Mouse (Mus musculus) gastrocnemius, adult 8-10 months (tissue): ENCODE data around the gene Lamb3. TPM values are rescaled to one million over a fixed set of nuclear protein-coding genes. Genes with fewer than 3 reads are reported as not detected.
A peak's percentile ranks its signal among the peaks of the same experiment; 100 is the strongest.

Experiments
- DNase-seq, 2 experiments: peaks; one replicate each; pipeline ENCODE4 v3.0.0; 2022; ENCODE audit warnings: low spot score in 2 of 2
- total RNA-seq, 4 experiments: library from RNA; stranded (reverse); gene quantifications; 2 replicates each; pipeline ENCODE4 v1.2.4; 2022

Gene Lamb3
- total RNA-seq, 4 experiments from 2014 or later = 2.1 to 5.0 (median 2.5) TPM

DNA sequence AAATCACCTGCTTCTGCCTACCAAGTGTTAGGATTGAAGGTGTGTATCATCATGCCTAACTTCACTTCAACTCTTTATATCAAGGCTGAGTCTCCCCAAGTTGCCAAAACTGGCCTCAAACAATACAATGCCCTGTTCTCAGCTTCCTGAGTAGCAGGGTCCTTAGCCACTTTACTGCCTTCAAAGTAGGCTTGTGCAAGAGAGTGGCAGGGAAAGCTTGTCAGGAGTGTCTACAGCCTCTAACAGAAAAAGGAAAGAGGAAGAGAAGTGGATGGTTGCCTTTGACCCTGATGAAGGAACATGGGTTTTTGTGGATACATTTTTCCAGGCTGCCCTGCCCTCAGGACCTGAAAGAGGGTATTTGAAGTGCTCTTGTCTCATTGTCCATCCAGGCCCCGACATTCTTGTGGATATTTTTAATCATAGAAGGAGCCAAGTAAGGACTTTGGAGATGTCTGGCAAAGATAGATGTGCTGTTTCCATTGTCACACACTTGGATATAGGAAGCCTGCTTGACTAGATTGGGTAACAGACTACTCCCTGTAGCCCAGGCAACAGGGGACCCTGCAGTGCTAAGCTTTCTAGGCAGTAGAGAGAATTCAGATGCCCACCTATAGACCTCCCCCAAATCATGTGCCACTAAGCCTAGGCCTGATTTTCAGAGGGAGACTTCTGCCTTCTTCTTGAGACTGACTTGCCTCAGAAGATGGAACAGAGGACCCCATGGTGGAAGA, 102.5 kb downstream of the Lamb3 start:
- no peak for DNase-seq

DNA sequence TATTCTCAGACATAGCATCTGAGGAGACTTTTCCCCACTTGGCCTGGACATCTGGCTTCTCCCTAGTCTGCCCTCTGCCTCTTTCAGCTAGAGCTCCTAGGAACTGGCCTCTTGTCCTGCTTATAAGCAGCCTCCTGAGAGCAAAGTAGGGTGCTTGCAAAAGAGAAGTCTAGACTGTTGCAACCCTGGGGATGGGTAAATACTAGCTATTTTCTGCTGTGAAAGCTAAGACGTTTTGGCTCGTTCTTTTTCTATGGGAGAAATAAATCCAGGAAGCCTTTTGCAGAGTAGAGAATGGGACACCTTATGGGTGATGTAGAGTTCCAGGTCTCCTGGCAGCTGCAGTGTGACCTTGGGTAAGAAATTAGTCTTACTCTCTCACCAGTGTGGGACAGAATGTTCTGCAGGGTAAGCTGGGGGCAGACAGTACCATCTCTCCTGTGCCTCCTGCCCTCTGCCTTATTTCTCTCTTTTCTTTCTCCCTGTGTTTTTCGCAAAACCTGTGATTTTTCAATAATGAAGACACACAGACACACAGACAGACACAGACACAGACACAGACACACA, 103.1 kb downstream of the Lamb3 start:
- DNase-seq = no peak

DNA sequence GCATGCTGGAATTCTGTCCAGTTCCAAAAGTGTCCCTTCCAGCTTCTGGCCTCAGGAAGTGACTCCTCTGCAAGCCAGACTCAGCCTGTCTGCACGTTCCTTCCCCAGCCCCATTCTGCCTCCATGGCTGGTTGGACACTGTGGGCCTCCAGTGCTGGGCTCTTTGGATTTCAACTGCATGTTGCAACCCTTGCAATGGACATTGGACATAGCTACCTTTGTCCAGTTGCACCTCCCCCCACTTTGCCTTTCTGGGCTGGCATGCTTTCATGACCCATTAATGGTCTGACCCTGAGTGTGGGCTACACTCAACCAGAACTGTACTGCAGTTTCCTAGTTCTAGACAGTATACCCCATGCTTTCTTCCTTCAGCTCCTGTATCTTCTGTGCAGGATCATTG, 104.1 kb downstream of the Lamb3 start:
- no peak for DNase-seq

DNA sequence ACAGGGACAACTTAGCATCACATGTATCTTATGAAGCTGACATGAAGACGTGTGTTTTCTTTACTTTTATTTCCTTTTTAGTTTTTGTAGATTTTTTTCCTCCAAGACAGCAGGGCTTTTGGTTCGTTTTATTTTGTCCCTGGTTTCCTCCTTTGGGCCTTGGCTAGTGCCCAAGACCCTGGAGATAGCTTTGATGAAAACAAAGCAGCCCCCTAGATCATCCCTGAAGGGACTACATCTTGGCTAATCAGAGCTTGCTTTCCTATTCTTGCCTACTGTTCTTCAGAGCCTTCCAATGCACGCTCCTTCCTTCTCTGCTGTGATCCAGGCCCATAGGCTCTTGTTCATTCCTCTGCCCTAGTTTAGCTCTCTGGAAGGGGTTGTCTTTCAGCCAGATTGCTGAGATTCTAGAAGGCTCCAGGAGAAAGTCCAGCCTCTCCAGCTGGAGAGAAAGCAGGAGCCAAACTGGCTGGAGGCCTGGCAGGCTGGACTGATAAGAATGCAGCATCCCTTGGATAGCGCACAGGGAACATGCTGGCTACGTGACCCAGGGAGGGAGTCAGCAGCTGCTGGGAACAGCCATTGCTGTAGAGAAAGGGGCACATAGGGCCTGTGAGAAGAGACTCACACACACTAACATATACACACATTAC, 108.3 kb downstream of the Lamb3 start:
- DNase-seq = peak; percentile 87 to 92

DNA sequence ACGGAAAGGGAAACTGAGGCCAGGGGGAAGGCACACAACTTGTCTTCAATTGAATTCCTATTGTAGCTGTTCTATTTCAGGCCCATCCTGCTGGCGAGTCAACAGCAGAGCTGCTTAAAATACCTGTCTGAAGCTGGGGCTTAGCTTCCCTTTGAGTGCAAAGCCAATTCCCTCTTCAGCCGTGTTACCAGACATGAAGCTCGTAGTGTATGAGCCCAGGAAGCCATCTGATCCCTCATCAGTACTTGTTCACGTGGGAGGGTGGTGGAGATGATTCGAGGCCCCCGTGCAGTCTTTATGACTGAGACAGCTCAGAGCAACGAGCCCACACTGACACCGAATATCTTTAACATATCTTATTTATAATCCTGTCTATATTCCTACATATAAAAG, 108.9 kb downstream of the Lamb3 start:
- peak; percentile 45 to 48 for DNase-seq

DNA sequence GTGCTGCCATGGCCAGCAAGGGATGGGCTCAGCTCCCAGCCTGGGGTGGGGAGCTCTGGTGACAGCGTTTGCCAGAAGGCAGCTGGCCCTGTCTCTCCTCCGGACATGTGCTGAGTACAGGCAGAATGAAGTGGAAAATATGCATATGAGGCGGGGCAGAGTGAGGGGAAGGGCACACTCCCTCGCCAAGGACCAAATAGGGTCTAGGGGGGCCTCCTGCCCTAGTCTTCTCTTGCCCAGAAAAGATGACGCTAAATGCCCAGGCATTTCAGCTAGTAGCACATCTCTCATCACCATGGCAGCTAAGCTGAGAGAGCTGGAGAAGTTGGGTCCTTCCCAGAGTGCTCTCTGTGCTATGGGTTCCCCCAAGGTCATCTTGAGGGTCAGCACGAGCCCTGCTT, 109.7 kb downstream of the Lamb3 start:
- DNase-seq = peak; percentile 76 to 88

DNA sequence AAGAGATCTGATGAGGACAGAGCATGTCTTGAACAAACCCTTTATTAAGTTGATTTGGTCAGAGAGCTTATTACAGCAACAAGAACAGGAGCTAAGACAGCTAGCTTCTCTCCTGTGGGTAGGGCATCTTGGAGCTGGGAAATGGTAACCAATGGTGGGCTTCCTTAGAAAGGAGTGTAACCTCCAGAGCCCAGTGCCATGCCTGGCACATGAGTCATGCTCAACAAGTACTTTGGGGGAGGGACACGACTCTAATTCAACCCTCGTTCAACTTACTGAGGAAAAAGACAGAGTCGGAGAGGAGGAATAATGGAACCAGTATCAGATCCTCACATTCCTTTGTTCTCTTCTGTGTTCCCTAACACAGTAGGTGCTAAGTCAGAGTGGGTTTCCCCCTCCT, 112.2 kb downstream of the Lamb3 start:
- no peak for DNase-seq

DNA sequence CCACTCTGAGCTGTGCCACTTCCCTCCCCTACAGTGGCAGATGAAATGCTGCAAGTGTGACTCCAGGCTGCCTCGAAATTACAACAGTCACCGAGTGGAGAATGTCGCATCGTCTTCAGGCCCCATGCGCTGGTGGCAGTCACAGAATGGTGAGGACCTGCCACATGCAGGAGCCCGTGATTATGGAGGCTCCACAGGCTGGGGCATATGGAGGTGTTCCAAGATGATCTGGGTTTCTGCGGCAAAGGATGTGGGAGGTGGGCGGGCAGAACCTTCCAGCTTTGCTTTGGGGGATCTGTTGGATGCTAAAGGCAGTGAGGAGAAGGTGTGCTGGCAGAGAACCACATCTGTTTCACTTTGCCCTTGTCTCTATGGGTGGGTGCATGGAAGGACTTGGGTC, 112.9 kb downstream of the Lamb3 start:
- DNase-seq = no peak

DNA sequence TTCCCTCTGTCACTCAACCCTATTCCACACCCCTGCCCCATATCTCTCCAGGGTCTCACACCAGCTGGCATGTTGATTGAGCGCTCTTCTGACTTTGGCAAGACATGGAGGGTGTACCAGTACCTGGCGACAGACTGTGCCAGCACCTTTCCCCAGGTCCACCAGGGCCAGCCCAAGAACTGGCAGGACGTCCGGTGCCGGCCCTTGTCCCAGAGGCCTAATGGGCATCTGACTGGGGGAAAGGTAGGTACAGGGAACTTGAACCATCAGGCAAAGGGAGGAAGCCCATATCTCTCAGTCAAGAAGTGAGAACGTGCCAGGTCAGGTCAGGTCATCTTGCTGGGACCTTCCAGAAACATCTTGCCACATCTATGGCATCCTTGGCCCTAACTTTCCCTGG, 116.2 kb downstream of the Lamb3 start:
- DNase-seq = no peak

DNA sequence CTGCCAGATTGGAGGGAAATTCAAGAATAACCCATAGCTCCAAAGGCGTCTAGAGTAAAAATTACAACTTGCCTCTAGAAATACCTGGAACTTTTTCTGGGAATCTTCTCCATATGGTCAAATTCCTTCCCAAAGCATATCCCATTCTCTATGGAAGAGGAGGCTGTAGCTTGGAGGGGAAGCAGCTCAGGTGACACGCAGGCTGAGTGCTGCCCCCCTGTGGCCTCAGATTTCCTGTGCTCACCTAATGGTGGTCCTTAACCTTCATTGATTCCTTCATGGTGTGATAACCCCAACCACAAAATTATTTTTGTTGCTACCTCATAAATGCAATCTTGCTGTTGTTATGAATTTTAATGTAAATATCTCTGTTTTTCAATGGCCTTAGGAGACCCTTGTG, 116.7 kb downstream of the Lamb3 start:
- no peak for DNase-seq

DNA sequence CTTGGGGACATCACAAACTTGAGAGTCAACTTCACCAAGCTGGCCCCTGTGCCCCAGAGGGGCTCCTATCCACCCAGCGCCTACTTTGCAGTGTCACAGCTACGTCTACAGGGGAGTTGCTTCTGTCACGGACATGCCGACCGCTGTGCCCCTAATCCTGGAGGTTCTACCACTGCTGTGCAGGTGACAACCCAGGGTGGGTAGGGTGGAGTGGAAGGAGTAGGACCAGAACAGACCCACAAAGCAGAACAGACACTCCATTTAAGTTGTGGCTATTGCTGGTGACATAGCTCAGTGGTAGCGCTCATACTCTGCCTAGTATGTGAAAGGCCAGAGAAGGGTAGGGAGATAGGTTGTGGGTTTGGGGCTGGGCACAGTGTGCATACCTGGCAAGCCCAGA, 118.4 kb downstream of the Lamb3 start:
- no peak for DNase-seq

DNA sequence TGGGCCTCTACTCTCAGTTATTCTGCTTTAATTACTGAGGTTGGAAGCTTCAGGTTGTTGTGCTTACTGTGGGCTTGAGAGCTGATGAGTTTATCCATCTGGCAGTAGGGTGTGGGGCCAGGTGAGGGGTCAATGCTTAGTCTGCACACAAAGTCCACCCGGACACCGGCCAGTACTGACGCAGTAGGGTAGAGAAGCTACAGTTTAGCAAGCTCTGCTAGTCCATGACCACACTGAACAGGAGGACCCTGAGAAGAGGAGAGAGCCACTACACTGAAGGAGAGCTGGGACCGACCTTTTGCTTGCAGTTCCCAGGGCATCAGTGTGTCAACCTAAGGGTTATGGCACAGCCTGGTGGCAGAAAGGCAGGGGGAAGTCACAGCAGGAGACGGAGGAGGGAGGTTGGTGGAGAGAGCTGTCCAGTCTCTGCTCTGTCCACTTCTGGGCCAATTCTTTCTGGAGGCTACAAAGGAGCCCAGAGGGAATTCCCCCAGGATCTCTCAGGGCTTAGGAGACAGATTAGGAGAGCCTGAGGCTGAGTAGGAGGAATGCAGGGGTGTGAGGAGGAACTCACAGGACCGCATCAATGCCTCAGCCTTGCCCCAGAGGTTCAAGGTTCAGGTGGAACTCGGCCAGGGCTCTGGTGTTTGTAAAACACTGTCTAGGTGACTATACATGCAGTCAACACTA, 119.1 kb downstream of the Lamb3 start:
- no peak for DNase-seq

DNA sequence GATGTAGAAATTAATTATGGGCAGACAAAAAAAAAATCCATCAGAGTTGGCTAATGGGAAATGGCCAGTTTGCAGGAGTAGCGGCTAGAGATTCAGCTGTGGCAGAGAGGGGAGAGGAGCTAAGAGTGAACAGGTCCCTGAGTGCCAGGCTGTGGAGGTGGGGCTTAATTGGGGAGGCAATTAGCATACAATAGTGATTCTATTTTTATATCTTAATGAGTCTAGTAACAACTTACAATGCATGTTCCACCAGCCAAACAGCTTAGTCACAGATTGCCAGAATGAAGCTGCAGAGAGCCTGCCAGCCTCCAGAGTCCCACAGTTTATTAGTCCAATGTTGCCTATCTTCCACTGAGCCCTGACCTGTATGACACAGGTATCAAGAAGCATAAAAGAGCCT, 119.7 kb downstream of the Lamb3 start:
- DNase-seq = no peak

DNA sequence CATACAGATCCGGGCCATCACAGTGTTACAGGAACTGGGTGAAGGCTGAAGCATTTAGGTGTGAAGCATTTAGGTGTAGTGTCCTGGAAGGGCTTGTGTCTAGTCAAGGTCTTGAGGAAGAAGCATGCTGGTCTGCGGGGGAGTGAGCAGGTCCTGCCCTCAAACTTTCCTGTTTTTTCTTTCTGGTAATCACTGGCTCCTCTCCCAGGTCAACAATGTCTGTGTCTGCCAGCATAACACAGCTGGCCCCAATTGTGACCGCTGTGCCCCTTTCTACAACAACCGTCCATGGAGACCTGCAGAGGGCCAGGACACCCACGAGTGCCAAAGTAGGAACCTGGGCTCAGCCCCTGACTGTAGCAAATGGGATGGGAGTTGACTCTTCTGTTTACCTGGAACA, 120.2 kb downstream of the Lamb3 start:
- no peak for DNase-seq

DNA sequence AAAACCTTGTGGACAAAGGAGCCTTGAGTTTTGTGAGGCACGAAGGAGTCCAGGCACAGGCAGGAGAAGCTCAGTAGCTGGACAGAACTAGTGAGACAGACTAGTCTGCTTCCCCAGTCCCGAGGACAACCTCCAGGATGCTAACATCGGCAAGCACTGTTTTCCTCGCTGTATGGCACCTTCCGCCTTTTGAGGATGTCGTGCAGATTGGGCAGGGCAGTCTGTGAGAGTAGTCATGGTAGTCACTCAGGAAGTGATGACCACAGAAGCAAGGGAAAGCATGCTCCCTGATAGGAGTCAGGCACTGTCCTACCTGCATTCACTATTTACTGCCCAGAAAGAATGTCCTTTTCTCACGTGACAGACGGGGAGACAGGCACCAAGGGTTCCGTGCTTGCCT, 122.1 kb downstream of the Lamb3 start:
- no peak for DNase-seq

DNA sequence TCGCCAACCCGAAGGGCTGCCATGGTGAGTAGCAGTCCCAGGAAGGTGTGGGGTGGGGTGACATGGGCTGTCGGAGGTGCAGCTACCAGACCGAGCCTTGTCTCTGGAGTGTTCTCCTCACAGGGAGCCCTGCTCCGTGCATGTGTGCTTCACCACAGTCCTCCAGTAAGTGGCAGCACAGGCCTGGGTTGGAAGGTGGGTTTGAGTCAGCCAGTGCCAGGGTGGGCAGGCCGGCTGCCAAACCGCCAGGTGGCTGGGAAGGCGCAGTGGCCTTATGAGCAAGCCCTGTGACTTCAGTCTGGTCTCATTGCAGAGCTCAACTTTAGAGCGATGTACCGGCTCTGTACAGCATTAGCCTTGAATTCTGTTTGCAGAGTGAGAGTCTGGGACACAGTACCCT, 122.7 kb downstream of the Lamb3 start:
- peak; percentile 68 to 86 for DNase-seq

DNA sequence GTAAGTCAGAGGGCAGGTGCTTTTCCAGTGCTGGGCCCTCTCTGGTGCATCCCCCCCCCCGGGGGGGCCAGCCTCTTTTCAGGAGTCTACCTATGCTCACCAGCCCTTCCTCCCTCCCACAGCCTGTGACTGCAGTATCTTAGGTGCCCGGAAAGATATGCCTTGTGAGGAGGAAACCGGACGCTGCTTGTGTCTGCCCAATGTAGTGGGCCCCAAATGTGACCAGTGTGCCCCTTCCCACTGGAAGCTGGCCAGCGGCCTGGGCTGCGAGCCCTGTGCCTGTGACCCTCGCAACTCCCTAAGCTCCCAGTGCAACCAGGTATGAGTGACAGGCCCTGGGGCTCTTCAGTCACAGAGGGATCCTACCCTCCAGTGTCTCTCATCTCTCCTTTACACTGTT, 123.1 kb downstream of the Lamb3 start:
- DNase-seq = no peak

DNA sequence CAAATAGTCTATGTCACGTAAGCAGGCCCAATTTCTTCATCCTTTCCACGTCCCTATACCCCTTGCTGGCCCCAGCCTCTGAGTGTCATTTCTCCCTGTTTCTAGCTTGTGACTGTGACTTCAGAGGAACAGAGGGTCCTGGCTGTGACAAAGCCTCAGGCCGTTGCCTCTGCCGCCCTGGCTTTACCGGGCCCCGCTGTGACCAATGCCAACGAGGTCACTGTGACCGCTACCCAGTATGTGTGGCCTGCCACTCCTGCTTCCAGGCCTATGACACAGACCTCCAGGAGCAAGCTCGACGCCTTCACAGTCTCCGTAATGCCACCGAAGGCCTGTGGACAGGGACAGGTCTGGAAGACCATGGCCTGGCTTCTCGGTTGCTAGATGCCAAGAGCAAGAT, 124.5 kb downstream of the Lamb3 start:
- DNase-seq = no peak

DNA sequence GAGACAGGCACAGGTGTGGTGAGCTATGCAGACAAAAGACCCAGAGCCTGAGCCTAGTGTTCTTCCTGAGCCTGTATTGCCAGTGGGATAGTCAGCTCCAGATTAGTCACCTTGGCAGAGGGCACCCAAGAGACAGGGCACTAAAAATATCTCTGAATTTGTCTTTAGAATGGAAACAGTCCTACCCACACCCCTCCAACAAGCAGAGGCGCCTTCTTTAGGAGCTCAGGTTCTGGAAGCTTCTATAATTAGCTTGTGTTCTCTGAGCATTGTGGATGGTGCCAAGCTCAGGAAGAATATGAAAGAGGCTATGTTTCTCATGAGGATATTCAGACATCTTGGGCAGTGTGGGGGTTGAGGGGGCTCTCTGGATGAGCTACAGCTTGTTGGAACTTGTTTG, 125.2 kb downstream of the Lamb3 start:
- no peak for DNase-seq

DNA sequence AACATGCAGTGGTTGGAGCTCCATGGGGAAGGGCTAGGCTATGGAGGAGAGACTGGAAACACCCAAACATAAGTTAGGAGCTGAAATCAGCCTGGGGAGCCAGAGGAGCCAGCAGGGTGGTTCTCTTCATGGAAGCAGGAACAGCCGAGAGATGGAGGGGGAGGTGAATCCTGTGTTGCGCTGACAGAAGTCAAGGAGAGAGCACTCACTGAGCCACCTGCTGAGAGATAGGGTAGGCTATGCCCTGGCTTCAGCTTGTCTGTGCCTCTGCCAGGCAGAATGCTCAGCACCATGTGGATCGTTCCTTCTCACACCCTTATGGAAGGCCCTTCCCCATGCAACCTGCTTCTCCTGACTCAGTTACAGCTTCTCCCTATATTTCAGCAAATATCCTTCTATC, 126.3 kb downstream of the Lamb3 start:
- DNase-seq = no peak

DNA sequence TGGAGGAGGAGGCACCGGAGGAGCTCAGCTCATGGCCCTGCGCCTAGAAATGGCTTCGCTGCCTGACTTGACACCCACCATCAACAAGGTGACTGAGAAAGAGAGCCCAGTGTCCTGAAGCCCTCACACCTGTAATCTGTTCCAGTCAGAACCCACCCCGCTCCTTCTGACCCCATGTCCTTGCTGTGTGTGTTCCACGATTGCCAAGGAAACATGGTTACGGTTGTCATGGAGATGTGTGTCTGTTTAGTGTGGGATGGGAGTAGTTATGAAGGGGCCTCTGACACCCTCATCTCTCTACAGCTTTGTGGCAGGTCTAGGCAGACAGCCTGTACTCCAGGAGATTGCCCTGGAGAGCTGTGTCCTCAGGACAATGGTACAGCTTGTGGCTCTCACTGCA, 127.0 kb downstream of the Lamb3 start:
- no peak for DNase-seq
